In the genomic region with DNA sequence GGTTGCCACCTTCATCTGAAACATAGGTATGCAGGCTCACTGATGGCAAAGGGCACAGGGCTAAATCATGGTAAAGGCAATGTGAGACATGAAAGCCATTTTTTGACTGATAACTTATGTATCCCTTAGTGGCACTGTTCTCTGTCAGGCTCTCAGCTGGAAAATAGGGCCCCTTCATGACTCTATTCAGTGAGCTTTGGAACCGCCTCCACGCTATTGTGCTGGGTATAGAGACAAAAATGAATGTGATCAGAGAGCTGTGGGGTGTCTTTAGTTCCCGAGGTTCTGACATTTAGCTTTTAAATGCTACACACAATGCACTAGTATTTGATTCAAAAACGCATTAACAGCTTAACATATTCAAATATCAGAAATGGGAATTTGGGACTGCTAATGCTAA, we compare ENCODE assay signal across 21 mouse cellular contexts.
"Had no signal": no experiment of that assay in that cellular context is flagged by ENCODE, and none has a peak within 500 bp of the region (broad histone marks: within the 10 kb centered on the region; RNA-seq: fewer than 3 reads in every experiment).

No protein-coding gene starts in this region.

- ATAC-seq: midbrain, embryonic 15.5 days had no signal

- H3K9ac ChIP-seq: liver, embryonic 13.5 days; midbrain, embryonic 12.5 days; midbrain, embryonic 15.5 days; neural tube, embryonic 12.5 days; neural tube, embryonic 15.5 days; stomach, embryonic 15.5 days had no signal

- H3K36me3 ChIP-seq: liver, embryonic 13.5 days; midbrain, embryonic 12.5 days; midbrain, embryonic 15.5 days; neural tube, embryonic 12.5 days; neural tube, embryonic 15.5 days; stomach, embryonic 15.5 days had no signal

- DNase-seq: kidney, adult 2 months; kidney, postnatal 25 days; layer of hippocampus, adult 9-11 months; layer of hippocampus, postnatal 36 days; liver, embryonic 13.5 days; lung, adult 2 months; lung, postnatal 14 days; lung, postnatal 4 days; retina, postnatal 1 day; right cerebral cortex, postnatal 25 days; spleen, adult 18-20 months; thymus, postnatal 25 days had no signal

- H3K4me1 ChIP-seq: liver, embryonic 13.5 days; neural tube, embryonic 15.5 days; stomach, embryonic 15.5 days had no signal

- H3K4me2 ChIP-seq: liver, embryonic 13.5 days; midbrain, embryonic 12.5 days; midbrain, embryonic 15.5 days; neural tube, embryonic 12.5 days; neural tube, embryonic 15.5 days; stomach, embryonic 15.5 days had no signal

- H3K9me3 ChIP-seq: liver, embryonic 13.5 days; midbrain, embryonic 12.5 days; midbrain, embryonic 15.5 days; neural tube, embryonic 12.5 days; neural tube, embryonic 15.5 days; stomach, embryonic 15.5 days had no signal

- H3K27ac ChIP-seq: kidney, postnatal 0 days; layer of hippocampus, adult 2 months; left cerebral cortex, adult 2 months; liver, embryonic 13.5 days; midbrain, embryonic 12.5 days; midbrain, embryonic 15.5 days; neural tube, embryonic 12.5 days; neural tube, embryonic 15.5 days; stomach, embryonic 15.5 days had no signal

- H3K27me3 ChIP-seq: liver, embryonic 13.5 days; midbrain, embryonic 15.5 days; neural tube, embryonic 12.5 days; neural tube, embryonic 15.5 days; stomach, embryonic 15.5 days had no signal

- H3K4me3 ChIP-seq: layer of hippocampus, adult 2 months; left cerebral cortex, adult 2 months; liver, embryonic 13.5 days; midbrain, embryonic 12.5 days; midbrain, embryonic 15.5 days; myocyte; neural tube, embryonic 12.5 days; neural tube, embryonic 15.5 days; stomach, embryonic 15.5 days had no signal
